Mouse (Mus musculus): ENCODE measurements around the gene Adcy4.

The Adcy4 gene

GRCm38 (mm10) chr14:55719737-55720136, 64.2 kb downstream of the Adcy4 start:
- no peak for DNase-seq (ENCODE audit: low spot score in 2 of 2)
